Mouse (Mus musculus): Measurements from ENCODE around the gene Wdr25.

GRCm38 (mm10) chr12:108873122-108873521 lies 20.3 kb upstream of the Wdr25 start:
- TF ChIP-seq GATA1 (IDR thresholded peaks at IDR 0.05; ENCODE audit: low read length) = no peak
- TF ChIP-seq TAL1 (IDR thresholded peaks at IDR 0.05; ENCODE audit: low read length) = no peak

Measured in erythroblast, embryonic 14.5 days (primary cell).